Mouse (Mus musculus): ENCODE measurements around the gene Adgrl2. TPM values are rescaled to one million over a fixed set of nuclear protein-coding genes. Genes with fewer than 3 reads are reported as not detected.

Gene Adgrl2
- polyA plus RNA-seq, 1 experiment from 2014 or later = 77.5 TPM

- Histone ChIP-seq H3K9ac (ENCODE audit: low read depth, low read length) (peak overlapping the region; percentile 96), H3K4me2 (replicated peaks; ENCODE audit: low read depth, low read length) (peak overlapping the region; percentile 82), H3K9me3 (ENCODE audit: control insufficient read depth, low read length) (no peaks in the 10 kb centered on the region), H3K27me3 (ENCODE audit: control insufficient read depth, insufficient read depth, low read length) (no peaks in the 10 kb centered on the region), H3K36me3 (ENCODE audit: control insufficient read depth, insufficient read depth, low read length) (no peaks in the 10 kb centered on the region), H3K27ac (ENCODE audit: low read depth, low read length) (peak overlapping the region; percentile 99), H3K4me1 (replicated peaks; ENCODE audit: control insufficient read depth, insufficient read depth, low read length) (no peaks in the 10 kb centered on the region; the same call in 1 of the 2 replicates), H3K4me3 (ENCODE audit: low read depth, low read length) (peak overlapping the region; percentile 92)
- DNase-seq (ENCODE audit: low spot score) (peak; percentile 83), ATAC-seq (ENCODE audit: low FRiP score) (peak; percentile 70)
- WGBS = 0% methylated on average over 43 of the region's 68 CpGs
These were observed 381 bp downstream of the Adgrl2 start for GRCm38 (mm10) chr3:148989818-148990530.

- DNase-seq (ENCODE audit: low spot score) = peak; percentile 90
- under 1% methylated on average over 64 of the region's 75 CpGs for WGBS
These were observed 1.1 kb downstream of the Adgrl2 start for GRCm38 (mm10) chr3:148988996-148989817.

DNA sequence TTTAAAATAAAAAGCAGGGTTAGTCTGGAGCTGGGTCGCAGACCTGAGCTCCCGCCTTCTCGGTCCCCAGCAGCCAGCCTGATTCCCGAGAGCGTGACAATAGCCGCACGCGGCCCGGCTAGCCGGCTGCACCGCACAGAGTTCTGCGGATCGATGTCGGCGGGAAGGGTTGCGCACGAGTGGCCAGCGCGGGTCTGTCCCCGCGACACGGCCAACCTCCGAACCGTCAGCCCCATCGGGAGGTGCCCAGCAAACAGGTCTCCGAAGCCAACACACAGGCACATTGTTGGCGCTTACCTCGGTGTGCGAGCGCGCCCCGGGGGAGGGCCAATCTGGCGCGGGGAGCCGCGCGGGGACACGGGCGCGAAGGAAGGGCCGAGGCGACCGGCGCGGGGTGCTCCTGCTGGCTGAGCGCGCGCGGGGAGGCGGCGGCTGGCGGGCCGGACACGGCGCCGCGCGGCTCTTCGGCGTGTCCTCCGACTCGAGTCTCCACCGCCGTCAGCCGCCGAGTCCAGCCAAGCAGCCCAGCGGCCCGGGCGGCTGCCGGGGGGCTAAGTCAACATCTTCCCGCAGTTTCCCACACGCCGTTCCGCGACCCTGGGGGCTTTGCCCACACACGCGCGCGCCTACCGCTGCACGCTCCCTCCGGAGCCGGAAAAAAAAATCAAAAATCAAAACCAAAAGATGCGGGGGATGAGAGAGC is 1.9 kb downstream of the Adgrl2 start:
- Histone ChIP-seq H3K4me2 (replicated peaks; ENCODE audit: low read depth, low read length) (peak overlapping the region; percentile 82), H3K36me3 (ENCODE audit: control insufficient read depth, insufficient read depth, low read length) (no peaks in the 10 kb centered on the region), H3K9me3 (ENCODE audit: control insufficient read depth, low read length) (no peaks in the 10 kb centered on the region), H3K4me1 (replicated peaks; ENCODE audit: control insufficient read depth, insufficient read depth, low read length) (no peaks in the 10 kb centered on the region; the same call in 1 of the 2 replicates), H3K27ac (ENCODE audit: low read depth, low read length) (peak overlapping the region; percentile 99), H3K9ac (ENCODE audit: low read depth, low read length) (peak overlapping the region; percentile 96), H3K27me3 (ENCODE audit: control insufficient read depth, insufficient read depth, low read length) (no peaks in the 10 kb centered on the region), H3K4me3 (ENCODE audit: low read depth, low read length) (peak overlapping the region; percentile 92)
- peak; percentile 69 for DNase-seq (ENCODE audit: low spot score)
- under 1% methylated on average over 77 of the region's 84 CpGs for WGBS
- peak; percentile 2 for ATAC-seq (ENCODE audit: low FRiP score)

More at GRCm38 (mm10) chr3:148988996-148989817, 1.1 kb downstream of the Adgrl2 start:
- Histone ChIP-seq H3K4me3 (ENCODE audit: low read depth, low read length) (peak overlapping the region; percentile 92), H3K27me3 (ENCODE audit: control insufficient read depth, insufficient read depth, low read length) (no peaks in the 10 kb centered on the region), H3K9me3 (ENCODE audit: control insufficient read depth, low read length) (no peaks in the 10 kb centered on the region), H3K9ac (ENCODE audit: low read depth, low read length) (peak overlapping the region; percentile 96), H3K4me2 (replicated peaks; ENCODE audit: low read depth, low read length) (peak overlapping the region; percentile 82), H3K4me1 (replicated peaks; ENCODE audit: control insufficient read depth, insufficient read depth, low read length) (no peaks in the 10 kb centered on the region; the same call in 1 of the 2 replicates), H3K27ac (ENCODE audit: low read depth, low read length) (peak overlapping the region; percentile 99), H3K36me3 (ENCODE audit: control insufficient read depth, insufficient read depth, low read length) (no peaks in the 10 kb centered on the region)
- peak; percentile 84 for ATAC-seq (ENCODE audit: low FRiP score)

GRCm38 (mm10) chr3:148987591-148988292 is 2.6 kb downstream of the Adgrl2 start:
- Histone ChIP-seq H3K36me3 (ENCODE audit: control insufficient read depth, insufficient read depth, low read length) (no peaks in the 10 kb centered on the region), H3K4me3 (ENCODE audit: low read depth, low read length) (peak overlapping the region; percentile 92), H3K27ac (ENCODE audit: low read depth, low read length) (peak overlapping the region; percentile 99), H3K4me2 (replicated peaks; ENCODE audit: low read depth, low read length) (peak overlapping the region; percentile 82), H3K9ac (ENCODE audit: low read depth, low read length) (peak overlapping the region; percentile 96), H3K27me3 (ENCODE audit: control insufficient read depth, insufficient read depth, low read length) (no peaks in the 10 kb centered on the region), H3K4me1 (replicated peaks; ENCODE audit: control insufficient read depth, insufficient read depth, low read length) (no peaks in the 10 kb centered on the region; the same call in 1 of the 2 replicates), H3K9me3 (ENCODE audit: control insufficient read depth, low read length) (no peaks in the 10 kb centered on the region)
- ATAC-seq (ENCODE audit: low FRiP score) = peak; percentile 63
- peak; percentile 85 for DNase-seq (ENCODE audit: low spot score)
- 0% methylated on average over 43 of the region's 45 CpGs for WGBS

DNA sequence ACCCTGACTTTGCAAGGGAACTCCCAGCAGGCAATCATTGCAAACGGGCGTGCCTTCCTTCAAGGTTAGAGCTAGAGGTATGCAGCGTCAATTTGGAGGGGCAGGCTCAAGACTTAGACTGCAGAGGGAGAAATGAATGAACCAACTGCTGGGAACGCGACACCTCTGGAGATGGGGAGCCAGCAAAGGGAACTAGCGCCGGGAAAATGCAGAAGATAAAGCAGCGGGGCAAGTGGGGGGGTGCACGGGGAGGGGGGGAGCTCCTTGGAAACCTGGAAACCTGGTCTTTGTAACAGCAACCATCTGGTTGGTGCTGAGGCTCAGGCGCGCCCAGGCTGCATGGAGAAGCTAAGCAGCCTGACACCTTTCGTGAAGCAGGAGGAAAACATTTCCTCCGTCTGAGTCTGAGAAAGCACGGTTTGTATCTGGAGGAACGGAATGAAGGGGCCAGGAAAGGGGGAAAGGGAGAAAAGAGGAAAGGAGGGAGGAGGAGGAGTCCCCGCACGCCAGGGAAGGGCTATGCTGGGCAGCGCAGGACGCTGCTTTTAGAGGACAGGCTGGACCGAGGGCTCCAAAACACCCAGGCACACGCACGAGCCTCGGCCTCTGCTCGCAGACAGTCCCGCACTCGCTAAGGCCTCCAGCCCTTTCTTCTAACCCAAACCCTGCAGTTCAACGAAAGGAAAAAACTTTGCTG is 3.3 kb downstream of the Adgrl2 start:
- Histone ChIP-seq H3K36me3 (ENCODE audit: control insufficient read depth, insufficient read depth, low read length) (no peaks in the 10 kb centered on the region), H3K9me3 (ENCODE audit: control insufficient read depth, low read length) (no peaks in the 10 kb centered on the region), H3K4me1 (replicated peaks; ENCODE audit: control insufficient read depth, insufficient read depth, low read length) (no peaks in the 10 kb centered on the region; the same call in 1 of the 2 replicates), H3K4me2 (replicated peaks; ENCODE audit: low read depth, low read length) (peak overlapping the region; percentile 82), H3K4me3 (ENCODE audit: low read depth, low read length) (peak overlapping the region; percentile 92), H3K27ac (ENCODE audit: low read depth, low read length) (peak overlapping the region; percentile 99), H3K27me3 (ENCODE audit: control insufficient read depth, insufficient read depth, low read length) (no peaks in the 10 kb centered on the region), H3K9ac (ENCODE audit: low read depth, low read length) (peak overlapping the region; percentile 96)
- peak; percentile 12; the same call in 1 of the 2 replicates for ATAC-seq (ENCODE audit: low FRiP score)
- WGBS = under 1% methylated on average over 27 of the region's 27 CpGs
- peak; percentile 66 for DNase-seq (ENCODE audit: low spot score)

GRCm38 (mm10) chr3:148986296-148986893 is 4.0 kb downstream of the Adgrl2 start:
- Histone ChIP-seq H3K27ac (ENCODE audit: low read depth, low read length) (peak overlapping the region; percentile 99), H3K9me3 (ENCODE audit: control insufficient read depth, low read length) (no peaks in the 10 kb centered on the region), H3K4me2 (replicated peaks; ENCODE audit: low read depth, low read length) (peak overlapping the region; percentile 82), H3K4me1 (replicated peaks; ENCODE audit: control insufficient read depth, insufficient read depth, low read length) (no peaks in the 10 kb centered on the region; the same call in 1 of the 2 replicates), H3K27me3 (ENCODE audit: control insufficient read depth, insufficient read depth, low read length) (no peaks in the 10 kb centered on the region), H3K36me3 (ENCODE audit: control insufficient read depth, insufficient read depth, low read length) (no peaks in the 10 kb centered on the region), H3K9ac (ENCODE audit: low read depth, low read length) (peak overlapping the region; percentile 96), H3K4me3 (ENCODE audit: low read depth, low read length) (peak overlapping the region; percentile 92)
- WGBS = under 1% methylated on average over 17 of the region's 17 CpGs
- peak; percentile 64 for DNase-seq (ENCODE audit: low spot score)
- ATAC-seq (ENCODE audit: low FRiP score) = no peak

DNA sequence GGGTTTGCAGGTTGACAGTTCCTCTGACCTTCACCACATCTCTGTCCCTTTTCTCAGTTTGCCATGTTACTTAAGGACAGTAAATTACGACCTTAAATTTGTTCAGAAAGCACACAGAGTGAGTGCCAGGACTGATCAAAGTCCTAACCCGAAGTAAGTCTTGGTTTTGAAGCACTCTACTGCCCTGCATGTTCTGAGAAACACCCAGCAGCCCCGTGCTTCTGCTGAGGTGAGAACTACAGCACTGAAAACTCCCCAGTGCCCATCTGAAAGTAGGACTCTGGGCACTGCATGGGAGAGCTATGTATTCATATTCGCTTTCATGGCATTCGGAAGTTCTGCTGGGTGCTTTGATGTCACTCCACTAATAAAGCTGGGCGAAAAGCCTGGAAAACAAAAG is 6.0 kb downstream of the Adgrl2 start:
- Histone ChIP-seq H3K9me3 (ENCODE audit: control insufficient read depth, low read length) (no peaks in the 10 kb centered on the region), H3K9ac (ENCODE audit: low read depth, low read length) (no peak overlapping the region), H3K27me3 (ENCODE audit: control insufficient read depth, insufficient read depth, low read length) (no peaks in the 10 kb centered on the region), H3K4me2 (replicated peaks; ENCODE audit: low read depth, low read length) (no peak overlapping the region), H3K36me3 (ENCODE audit: control insufficient read depth, insufficient read depth, low read length) (no peaks in the 10 kb centered on the region), H3K27ac (ENCODE audit: low read depth, low read length) (no peak overlapping the region), H3K4me3 (ENCODE audit: low read depth, low read length) (no peak overlapping the region), H3K4me1 (replicated peaks; ENCODE audit: control insufficient read depth, insufficient read depth, low read length) (no peaks in the 10 kb centered on the region; the same call in 1 of the 2 replicates)
- no peak for ATAC-seq (ENCODE audit: low FRiP score)
- DNase-seq (ENCODE audit: low spot score) = no peak
- 44% methylated on average over 6 of the region's 6 CpGs for WGBS

All from hindbrain, embryonic 11.5 days (tissue).